Mouse (Mus musculus): Measurements from ENCODE around the gene Pi16. TPM values are rescaled to one million over a fixed set of nuclear protein-coding genes. Genes with fewer than 3 reads are reported as not detected.
A peak's percentile ranks its signal among the peaks of the same experiment; 100 is the strongest.
"Not testable (repeated sequence)": the region's sequence is repeated elsewhere in the genome, so short reads cannot be mapped to it uniquely, and the experiment has no call there.

Pi16 gene
- polyA plus RNA-seq, 2 experiments = 0.39 to 0.97 TPM

DNA sequence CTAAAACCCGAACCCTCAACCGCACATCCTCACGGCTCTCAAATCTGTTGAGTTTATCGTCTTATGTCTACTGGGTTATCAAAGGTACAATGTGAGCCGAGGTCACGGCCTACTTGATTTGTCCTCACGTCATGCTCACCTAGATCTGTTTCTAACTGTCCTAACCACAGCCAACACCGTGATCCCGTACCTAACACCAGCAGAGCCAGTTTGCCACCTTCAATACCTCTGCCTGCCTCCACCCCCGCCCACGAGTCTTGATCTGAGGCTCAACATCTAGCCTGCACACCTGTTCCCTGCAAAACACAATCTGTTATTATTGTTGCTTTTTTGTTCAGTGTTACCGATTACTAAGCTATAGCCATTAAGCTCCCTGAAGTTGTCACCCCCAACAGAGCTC, 27.8 kb downstream of the Pi16 start:
- H3K27ac ChIP-seq = no peak overlapping the region
- no peaks in the 10 kb centered on the region for H3K9me3 ChIP-seq (ENCODE audit: control insufficient read depth, low read length)
- H3K4me1 ChIP-seq (replicated peaks; ENCODE audit: control insufficient read depth in 2 of 2, insufficient read depth in 2 of 2, low read length in 1 of 2) = peaks cover 13 to 22% of the 10 kb centered on the region in 2 experiments
- H3K4me3 ChIP-seq (ENCODE audit: insufficient read depth in 1 of 2, low read depth in 2 of 2, low read length in 2 of 2) = no peak overlapping the region
- 77% methylated on average over 12 of the region's 12 CpGs for WGBS (ENCODE audit: insufficient replicate concordance)
- ATAC-seq (ENCODE audit: insufficient read depth) (no peak), DNase-seq (ENCODE audit: low read depth in 3 of 3, low spot score in 3 of 3) (no peak)
- TF ChIP-seq EP300 (IDR thresholded peaks at IDR 0.05; ENCODE audit: low read depth) = no peak
- TF ChIP-seq CTCF (IDR thresholded peaks at IDR 0.05; ENCODE audit: low read depth) = no peak
- no peak overlapping the region for H3K9ac ChIP-seq (replicated peaks)
- no peaks in the 10 kb centered on the region for H3K27me3 ChIP-seq (ENCODE audit: control insufficient read depth, insufficient read depth, low read length)
- no peak overlapping the region for H3K4me2 ChIP-seq (ENCODE audit: low read depth)
- no peaks in the 10 kb centered on the region for H3K36me3 ChIP-seq (replicated peaks; ENCODE audit: control insufficient read depth, insufficient read depth, low read depth)

DNA sequence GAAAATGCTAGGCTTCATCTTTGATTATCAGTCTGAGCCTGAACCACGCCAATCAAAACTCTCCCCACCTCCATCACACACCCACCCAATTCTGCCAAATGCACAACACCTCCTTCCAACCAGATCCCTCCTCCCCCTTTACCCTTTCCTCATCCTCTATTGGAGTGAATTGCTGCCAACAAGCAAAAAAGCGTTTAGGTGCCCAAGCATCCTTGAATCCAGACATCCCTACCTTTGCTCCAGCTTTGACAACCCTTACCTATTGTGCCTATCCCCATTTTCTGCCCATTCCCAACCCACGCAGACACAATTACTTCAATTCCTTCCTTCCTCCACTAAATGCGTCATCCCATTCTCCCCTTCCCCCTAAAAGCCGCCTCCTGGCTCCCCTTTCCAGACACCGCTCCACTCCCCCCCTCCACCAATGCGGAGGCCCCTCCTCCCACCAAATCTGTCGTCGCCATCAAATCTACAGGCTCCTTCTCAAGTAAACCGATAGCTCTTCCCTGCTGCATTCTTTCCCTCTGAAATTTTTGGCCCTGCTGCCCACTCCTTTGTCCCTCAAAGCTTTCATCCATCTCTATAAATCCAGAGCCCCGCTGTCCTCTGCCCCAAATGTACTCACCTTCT, 29.1 kb downstream of the Pi16 start:
- H3K4me3 ChIP-seq (ENCODE audit: insufficient read depth in 1 of 2, low read depth in 2 of 2, low read length in 2 of 2) = peak overlapping the region; percentile 71 to 100
- H3K36me3 ChIP-seq (replicated peaks; ENCODE audit: control insufficient read depth, insufficient read depth, low read depth) = no peaks in the 10 kb centered on the region
- H3K4me2 ChIP-seq (ENCODE audit: low read depth) = peak overlapping the region; percentile 95
- no peaks in the 10 kb centered on the region for H3K27me3 ChIP-seq (ENCODE audit: control insufficient read depth, insufficient read depth, low read length)
- H3K9ac ChIP-seq (replicated peaks) = peak overlapping the region; percentile 79
- H3K4me1 ChIP-seq (replicated peaks; ENCODE audit: control insufficient read depth in 2 of 2, insufficient read depth in 2 of 2, low read length in 1 of 2) = peaks cover 13 to 22% of the 10 kb centered on the region in 2 experiments
- no peak overlapping the region; the same call in 1 of the 2 replicates for H3K27ac ChIP-seq
- no peaks in the 10 kb centered on the region for H3K9me3 ChIP-seq (ENCODE audit: control insufficient read depth, low read length)
- ATAC-seq (ENCODE audit: insufficient read depth) (no peak), DNase-seq (ENCODE audit: low read depth in 3 of 3, low spot score in 3 of 3) (no peak)
- TF ChIP-seq CTCF (IDR thresholded peaks at IDR 0.05; ENCODE audit: low read depth) = no peak
- TF ChIP-seq EP300 (IDR thresholded peaks at IDR 0.05; ENCODE audit: low read depth) = no peak
- WGBS (ENCODE audit: insufficient replicate concordance) = 7% methylated on average over 11 of the region's 11 CpGs

DNA sequence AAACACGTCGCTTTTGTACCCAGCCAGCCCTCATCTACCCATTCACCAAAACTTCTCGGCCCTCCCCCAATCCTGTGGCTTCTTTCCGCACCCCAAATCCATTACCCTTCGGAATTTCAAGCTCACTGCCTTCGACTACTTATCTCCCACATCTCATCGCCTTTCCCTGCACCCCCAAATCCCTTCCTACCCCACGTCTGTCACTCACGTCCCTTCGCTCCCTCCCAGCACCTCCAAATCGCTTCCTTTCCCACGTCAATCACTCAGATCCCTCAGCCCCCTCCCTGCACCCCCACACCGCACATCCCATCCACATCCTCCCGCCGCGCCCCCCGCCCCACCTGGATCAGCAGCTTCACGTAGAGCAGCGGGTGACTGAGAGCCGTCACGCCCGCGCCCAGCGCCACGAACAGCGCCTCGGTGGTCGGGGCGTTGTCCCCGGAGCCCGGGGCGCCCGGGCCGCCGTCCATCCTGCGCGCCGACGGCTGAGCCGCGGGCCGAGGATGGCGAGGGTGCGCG, 29.7 kb downstream of the Pi16 start:
- Histone ChIP-seq H3K4me3 (ENCODE audit: insufficient read depth in 1 of 2, low read depth in 2 of 2, low read length in 2 of 2) (peak overlapping the region; percentile 71 to 100), H3K4me2 (ENCODE audit: low read depth) (peak overlapping the region; percentile 95), H3K27me3 (ENCODE audit: control insufficient read depth, insufficient read depth, low read length) (no peaks in the 10 kb centered on the region), H3K4me1 (replicated peaks; ENCODE audit: control insufficient read depth in 2 of 2, insufficient read depth in 2 of 2, low read length in 1 of 2) (peaks cover 13 to 20% of the 10 kb centered on the region in 2 experiments), H3K9ac (replicated peaks) (peak overlapping the region; percentile 79), H3K36me3 (replicated peaks; ENCODE audit: control insufficient read depth, insufficient read depth, low read depth) (no peaks in the 10 kb centered on the region), H3K27ac (peak overlapping the region; percentile 19), H3K9me3 (ENCODE audit: control insufficient read depth, low read length) (no peaks in the 10 kb centered on the region)
- ATAC-seq (ENCODE audit: insufficient read depth) (peak; percentile 42), DNase-seq (ENCODE audit: low read depth in 3 of 3, low spot score in 3 of 3) (no peak)
- WGBS (ENCODE audit: insufficient replicate concordance) = under 1% methylated on average over 42 of the region's 45 CpGs
- no peak for TF ChIP-seq CTCF (IDR thresholded peaks at IDR 0.05; ENCODE audit: low read depth)
- no peak for TF ChIP-seq EP300 (IDR thresholded peaks at IDR 0.05; ENCODE audit: low read depth)

DNA sequence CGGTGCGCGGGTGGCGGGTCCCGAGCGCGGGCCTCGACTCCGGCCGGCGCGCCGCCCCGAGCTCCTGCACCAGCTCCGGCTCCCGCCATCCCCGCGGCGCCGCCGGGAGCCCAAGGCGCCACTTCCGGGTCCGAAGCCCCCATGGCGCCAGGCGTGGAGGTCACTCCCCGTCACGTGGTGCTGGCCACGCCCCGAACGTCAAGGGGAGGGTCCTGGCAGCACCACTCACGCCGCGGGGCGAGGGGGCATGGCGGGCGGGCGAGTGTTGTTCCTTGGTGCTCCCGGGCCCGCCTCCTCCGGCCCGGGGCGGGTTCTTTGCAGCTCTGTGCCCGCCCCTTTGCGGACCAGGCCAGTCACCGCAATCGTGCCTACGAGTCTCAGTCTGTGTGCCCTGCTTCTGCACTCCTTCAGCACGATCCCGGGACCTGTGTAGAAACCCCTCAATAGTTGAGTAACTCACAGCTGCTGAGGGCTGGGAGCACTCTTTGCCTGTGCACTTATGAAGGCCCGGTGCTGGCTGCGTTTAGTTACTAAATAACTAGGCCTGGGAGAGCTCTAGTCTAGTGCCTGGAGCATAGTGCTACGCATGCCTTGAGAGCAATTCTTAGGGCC, 30.3 kb downstream of the Pi16 start, which contains the start of gene Mtch1:
TSS of gene Mtch1 (minus strand) at position 290 of the 612 bp plus-strand sequence.
- H3K4me3 ChIP-seq (ENCODE audit: insufficient read depth in 1 of 2, low read depth in 2 of 2, low read length in 2 of 2) = peak within 1 kb of the TSS; percentile 71 to 100
- peak; percentile 98 for ATAC-seq (ENCODE audit: insufficient read depth)
- H3K4me1 ChIP-seq (replicated peaks; ENCODE audit: control insufficient read depth in 2 of 2, insufficient read depth in 2 of 2, low read length in 1 of 2) = peaks cover 13 to 20% of the 10 kb centered on the region in 2 experiments
- no peak for TF ChIP-seq EP300 (IDR thresholded peaks at IDR 0.05; ENCODE audit: low read depth)
- no peak for TF ChIP-seq CTCF (IDR thresholded peaks at IDR 0.05; ENCODE audit: low read depth)
- no peaks in the 10 kb centered on the region for H3K27me3 ChIP-seq (ENCODE audit: control insufficient read depth, insufficient read depth, low read length)
- peak within 1 kb of the TSS; percentile 95 for H3K4me2 ChIP-seq (ENCODE audit: low read depth)
- no peaks in the 10 kb centered on the region for H3K9me3 ChIP-seq (ENCODE audit: control insufficient read depth, low read length)
- 1% methylated on average over 53 of the region's 53 CpGs for WGBS (ENCODE audit: insufficient replicate concordance)
- H3K36me3 ChIP-seq (replicated peaks; ENCODE audit: control insufficient read depth, insufficient read depth, low read depth) = no peaks in the 10 kb centered on the region
- H3K9ac ChIP-seq (replicated peaks) = peak within 1 kb of the TSS; percentile 79
- DNase-seq (ENCODE audit: low read depth in 3 of 3, low spot score in 3 of 3) = peak; percentile 95 to 96 (median 95)
- H3K27ac ChIP-seq = peak within 1 kb of the TSS; percentile 45

DNA sequence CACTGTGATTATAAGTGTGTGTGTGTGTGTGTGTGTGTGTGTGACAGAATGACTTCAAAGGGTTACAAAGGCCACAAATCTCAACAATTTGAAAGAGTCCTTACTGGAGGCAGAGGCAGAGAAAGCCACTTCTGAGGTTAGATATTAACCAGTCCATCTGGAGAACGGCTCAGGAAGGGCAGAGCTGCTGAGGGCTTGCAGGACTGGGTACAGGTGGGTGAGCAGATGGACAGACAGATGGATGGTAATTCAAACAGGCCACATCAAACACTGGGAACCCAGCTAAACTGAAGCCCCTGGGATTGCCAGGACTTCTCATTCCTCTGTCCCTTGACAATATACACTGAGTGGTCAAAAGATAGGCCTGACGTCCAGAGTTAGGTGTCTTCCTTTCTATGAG, 31.5 kb downstream of the Pi16 start:
- DNase-seq (ENCODE audit: low read depth in 3 of 3, low spot score in 3 of 3) (no peak), ATAC-seq (ENCODE audit: insufficient read depth) (no peak)
- H3K36me3 ChIP-seq (replicated peaks; ENCODE audit: control insufficient read depth, insufficient read depth, low read depth) = no peaks in the 10 kb centered on the region
- WGBS (ENCODE audit: insufficient replicate concordance) = 55% methylated on average over 2 of the region's 2 CpGs
- H3K4me1 ChIP-seq (replicated peaks; ENCODE audit: control insufficient read depth in 2 of 2, insufficient read depth in 2 of 2, low read length in 1 of 2) = peaks cover 13 to 18% of the 10 kb centered on the region in 2 experiments
- no peaks in the 10 kb centered on the region for H3K9me3 ChIP-seq (ENCODE audit: control insufficient read depth, low read length)
- H3K27ac ChIP-seq = no peak overlapping the region
- no peaks in the 10 kb centered on the region for H3K27me3 ChIP-seq (ENCODE audit: control insufficient read depth, insufficient read depth, low read length)
- no peak overlapping the region for H3K9ac ChIP-seq (replicated peaks)
- no peak overlapping the region for H3K4me2 ChIP-seq (ENCODE audit: low read depth)
- TF ChIP-seq CTCF (IDR thresholded peaks at IDR 0.05; ENCODE audit: low read depth) (no peak), EP300 (IDR thresholded peaks at IDR 0.05; ENCODE audit: low read depth) (no peak)
- H3K4me3 ChIP-seq (ENCODE audit: insufficient read depth in 1 of 2, low read depth in 2 of 2, low read length in 2 of 2) = no peak overlapping the region

DNA sequence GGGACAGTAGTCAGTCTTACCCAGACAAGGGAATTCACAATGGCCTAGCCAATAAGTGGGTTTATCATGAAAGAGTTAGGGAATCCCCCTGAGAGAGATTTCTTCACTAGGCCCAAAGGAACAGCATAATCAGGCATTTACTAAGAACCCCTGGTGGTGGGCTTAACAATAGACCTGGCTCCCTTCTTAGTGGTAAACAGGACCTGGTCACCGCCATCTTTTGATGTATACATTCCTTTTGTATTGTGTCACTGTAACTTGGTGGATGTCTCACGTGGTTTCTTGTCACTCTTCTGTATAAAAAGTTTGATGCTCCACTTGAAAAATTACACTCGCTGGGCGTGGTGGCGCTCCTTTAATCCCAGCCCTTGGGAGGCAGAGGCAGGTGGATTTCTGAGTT, 33.6 kb downstream of the Pi16 start:
- not testable (repeated sequence) for ATAC-seq (ENCODE audit: insufficient read depth); H3K4me3 ChIP-seq (ENCODE audit: insufficient read depth in 1 of 2, low read depth in 2 of 2, low read length in 2 of 2); H3K4me2 ChIP-seq (ENCODE audit: low read depth); DNase-seq (ENCODE audit: low read depth in 3 of 3, low spot score in 3 of 3); H3K36me3 ChIP-seq (replicated peaks; ENCODE audit: control insufficient read depth, insufficient read depth, low read depth); H3K9me3 ChIP-seq (ENCODE audit: control insufficient read depth, low read length); H3K27ac ChIP-seq; H3K27me3 ChIP-seq (ENCODE audit: control insufficient read depth, insufficient read depth, low read length); H3K9ac ChIP-seq (replicated peaks)
- WGBS (ENCODE audit: insufficient replicate concordance) = 67% methylated on average over 5 of the region's 5 CpGs
- H3K4me1 ChIP-seq (replicated peaks; ENCODE audit: control insufficient read depth in 2 of 2, insufficient read depth in 2 of 2, low read length in 1 of 2) = peaks cover 13 to 16% of the 10 kb centered on the region in 2 experiments
